Mouse (Mus musculus) lung, adult 18-20 months (tissue): ENCODE measurements around the gene Wdr66.

Source experiments
- DNase-seq, 2 experiments: peaks; one replicate each; pipeline ENCODE4 v3.0.0; 2022; ENCODE audit warnings: mixed read lengths in 2 of 2

Gene Wdr66

GRCm38 (mm10) chr5:123315219-123315866, 63.4 kb downstream of the Wdr66 start:
- no peak for DNase-seq

- peak in 1 of 2 experiments; percentile 33 for DNase-seq
Observed at GRCm38 (mm10) chr5:123317992-123318391, 66.1 kb downstream of the Wdr66 start.

GRCm38 (mm10) chr5:123320136-123320535, 68.2 kb downstream of the Wdr66 start:
- no peak for DNase-seq

GRCm38 (mm10) chr5:123324242-123324641, 72.3 kb downstream of the Wdr66 start:
- DNase-seq: no peak

- peak in 1 of 2 experiments; percentile 17 for DNase-seq
Observed at GRCm38 (mm10) chr5:123326006-123326750, 74.3 kb downstream of the Wdr66 start.

- peak in 1 of 2 experiments; percentile 28 for DNase-seq
Observed at GRCm38 (mm10) chr5:123326751-123327148, 74.8 kb downstream of the Wdr66 start.

- DNase-seq: no peak
Observed at GRCm38 (mm10) chr5:123327686-123328085, 75.8 kb downstream of the Wdr66 start.

- no peak for DNase-seq
Observed at GRCm38 (mm10) chr5:123333566-123333965, 81.7 kb downstream of the Wdr66 start.

- no peak for DNase-seq
Observed at GRCm38 (mm10) chr5:123336205-123336961, 84.5 kb downstream of the Wdr66 start.

- no peak for DNase-seq
Observed at GRCm38 (mm10) chr5:123338463-123338862, 86.6 kb downstream of the Wdr66 start.

- DNase-seq: peak; percentile 87 to 89
Observed at GRCm38 (mm10) chr5:123343707-123344627, 92.1 kb downstream of the Wdr66 start, which contains the start of gene Bcl7a. Gene Bcl7a, plus strand, starts transcription at chr5:123343834.

- no peak for DNase-seq
Observed at GRCm38 (mm10) chr5:123344628-123344962, 92.7 kb downstream of the Wdr66 start.

- peak; percentile 57 to 71 for DNase-seq
Observed at GRCm38 (mm10) chr5:123344963-123345852, 93.3 kb downstream of the Wdr66 start.

GRCm38 (mm10) chr5:123345853-123346654, 94.2 kb downstream of the Wdr66 start:
- peak; percentile 80 to 87 for DNase-seq

GRCm38 (mm10) chr5:123346701-123347270, 94.9 kb downstream of the Wdr66 start:
- DNase-seq: peak; percentile 28 to 50

GRCm38 (mm10) chr5:123347985-123348384, 96.1 kb downstream of the Wdr66 start:
- no peak for DNase-seq

GRCm38 (mm10) chr5:123350386-123350785, 98.5 kb downstream of the Wdr66 start:
- no peak for DNase-seq

GRCm38 (mm10) chr5:123355918-123356317, 104.0 kb downstream of the Wdr66 start:
- DNase-seq: peak; percentile 86 to 91

- no peak for DNase-seq
Observed at GRCm38 (mm10) chr5:123357253-123357652, 105.4 kb downstream of the Wdr66 start.

GRCm38 (mm10) chr5:123359431-123359830, 107.5 kb downstream of the Wdr66 start:
- no peak for DNase-seq
